Mouse (Mus musculus) intestine, embryonic 16.5 days (tissue): ENCODE data around the gene Pcp4. TPM values are rescaled to one million over a fixed set of nuclear protein-coding genes. Genes with fewer than 3 reads are reported as not detected.

Source experiments
- ATAC-seq: fragments of 200-750 bp; cut with Nextera tagmentation; 2 replicates; pipeline ENCODE4 v1.8.0; 2017; ENCODE audit warnings: moderate TSS enrichment, moderate library complexity
- H3K27ac ChIP-seq: fragments of 300-500 bp; sonication (generic); 2 replicates; pipeline ENCODE4 v1.5.1; 2014; ENCODE audit warnings: mild to moderate bottlenecking, low read length
- H3K27me3 ChIP-seq: fragments of 300-500 bp; sonication (generic); replicated peaks from 2 replicates; pipeline ENCODE4 v1.6.1; 2014; ENCODE audit warnings: low read length, control low read depth, mixed read lengths; ENCODE audit not compliant: control insufficient read depth, insufficient read depth
- H3K36me3 ChIP-seq: fragments of 300-500 bp; sonication (generic); 2 replicates; pipeline ENCODE4 v1.6.1; 2014; ENCODE audit warnings: low read length, control low read depth; ENCODE audit not compliant: control insufficient read depth, insufficient read depth
- H3K4me1 ChIP-seq: fragments of 300-500 bp; sonication (generic); 2 replicates; pipeline ENCODE4 v1.6.1; 2014; ENCODE audit warnings: low read length, control low read depth, mixed read lengths; ENCODE audit not compliant: control insufficient read depth, insufficient read depth
- H3K4me2 ChIP-seq: fragments of 300-500 bp; sonication (generic); 2 replicates; pipeline ENCODE4 v1.6.1; 2014; ENCODE audit warnings: low read depth, low read length, control low read depth
- H3K4me3 ChIP-seq: fragments of 300-500 bp; sonication (generic); 2 replicates; pipeline ENCODE4 v1.5.1; 2014; ENCODE audit warnings: mild to moderate bottlenecking, low read length
- H3K9ac ChIP-seq: fragments of 300-500 bp; sonication (generic); 2 replicates; pipeline ENCODE4 v1.6.1; 2014; ENCODE audit warnings: low read depth, low read length
- H3K9me3 ChIP-seq: fragments of 300-500 bp; sonication (generic); 2 replicates; pipeline ENCODE4 v1.6.1; 2016; ENCODE audit warnings: low read length, control low read depth; ENCODE audit not compliant: control insufficient read depth
- WGBS: fragments of 180-500 bp; shearing (Covaris S2); extraction: QIAGEN DNeasy Blood & Tissue Kit; methylation state at CpG from one replicate; pipeline ENCODE4 v1.1.7; 2014; 5-methylcytosine and 5-hydroxymethylcytosine counted together
- polyA plus RNA-seq: library from polyadenylated mRNA; unstranded; fragments of >200 nt; fragmentation: Nextera tagmentation; extraction: Ambion mirVana; gene quantifications from 2 replicates; pipeline ENCODE4 v1.2.1, GENCODE M21; 2015

The Pcp4 gene
- polyA plus RNA-seq, 1 experiment from 2014 or later, result 48.1 TPM

- Histone ChIP-seq H3K9ac (no peak overlapping the region), H3K27me3 (no peaks in the 10 kb centered on the region), H3K9me3 (no peaks in the 10 kb centered on the region), H3K36me3 (no peaks in the 10 kb centered on the region), H3K4me1 (no peaks in the 10 kb centered on the region), H3K27ac (no peak overlapping the region), H3K4me3 (no peak overlapping the region), H3K4me2 (no peak overlapping the region)
- WGBS, result 75% methylated on average over 2 of the region's 2 CpGs
- ATAC-seq, result no peak
These were observed 73.7 kb downstream of the Pcp4 start for GRCm38 (mm10) chr16:96541056-96541455.

DNA sequence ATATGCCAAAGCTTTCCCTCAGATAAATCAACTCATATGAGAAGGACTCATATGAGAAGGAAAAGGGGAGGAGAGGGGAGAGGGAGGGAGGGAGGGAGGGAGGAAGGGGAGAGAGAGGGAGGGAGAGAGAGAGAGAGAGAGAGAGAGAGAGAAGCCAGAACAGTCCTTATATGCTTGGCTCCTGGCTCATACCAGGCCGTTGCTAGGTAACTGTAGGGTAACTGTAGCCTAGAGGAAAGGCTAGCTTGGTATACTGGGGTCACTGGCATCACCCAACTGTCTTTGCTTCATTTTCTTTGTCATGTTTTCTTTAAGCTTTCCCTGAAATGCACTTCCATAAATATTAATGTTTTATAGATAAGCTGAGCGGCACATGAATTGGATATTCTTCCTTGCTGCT is 85.3 kb downstream of the Pcp4 start:
- Histone ChIP-seq H3K9ac (no peak overlapping the region), H3K4me1 (no peaks in the 10 kb centered on the region), H3K9me3 (no peaks in the 10 kb centered on the region), H3K4me2 (no peak overlapping the region), H3K36me3 (no peaks in the 10 kb centered on the region), H3K27ac (no peak overlapping the region), H3K4me3 (no peak overlapping the region), H3K27me3 (no peaks in the 10 kb centered on the region)
- ATAC-seq, result no peak
- WGBS, result 80% methylated on average over 2 of the region's 2 CpGs

- ATAC-seq, result no peak
- no peak overlapping the region for H3K4me3 ChIP-seq
- 78% methylated on average over 4 of the region's 4 CpGs for WGBS
- H3K36me3 ChIP-seq, result no peaks in the 10 kb centered on the region
- no peaks in the 10 kb centered on the region for H3K4me1 ChIP-seq
- no peak overlapping the region for H3K4me2 ChIP-seq
- no peak overlapping the region for H3K27ac ChIP-seq
- no peak overlapping the region for H3K9ac ChIP-seq
- H3K27me3 ChIP-seq, result no peaks in the 10 kb centered on the region
- H3K9me3 ChIP-seq, result no peaks in the 10 kb centered on the region
These were observed 88.0 kb downstream of the Pcp4 start for GRCm38 (mm10) chr16:96555412-96555811.

- H3K27ac ChIP-seq, result no peak overlapping the region
- H3K27me3 ChIP-seq, result no peaks in the 10 kb centered on the region
- ATAC-seq, result no peak
- no peaks in the 10 kb centered on the region for H3K36me3 ChIP-seq
- no peak overlapping the region for H3K9ac ChIP-seq
- no peaks in the 10 kb centered on the region for H3K9me3 ChIP-seq
- WGBS, result 71% methylated on average over 3 of the region's 3 CpGs
- no peak overlapping the region for H3K4me2 ChIP-seq
- no peak overlapping the region for H3K4me3 ChIP-seq
- H3K4me1 ChIP-seq, result no peaks in the 10 kb centered on the region
These were observed 89.2 kb downstream of the Pcp4 start for GRCm38 (mm10) chr16:96556621-96557020.

DNA sequence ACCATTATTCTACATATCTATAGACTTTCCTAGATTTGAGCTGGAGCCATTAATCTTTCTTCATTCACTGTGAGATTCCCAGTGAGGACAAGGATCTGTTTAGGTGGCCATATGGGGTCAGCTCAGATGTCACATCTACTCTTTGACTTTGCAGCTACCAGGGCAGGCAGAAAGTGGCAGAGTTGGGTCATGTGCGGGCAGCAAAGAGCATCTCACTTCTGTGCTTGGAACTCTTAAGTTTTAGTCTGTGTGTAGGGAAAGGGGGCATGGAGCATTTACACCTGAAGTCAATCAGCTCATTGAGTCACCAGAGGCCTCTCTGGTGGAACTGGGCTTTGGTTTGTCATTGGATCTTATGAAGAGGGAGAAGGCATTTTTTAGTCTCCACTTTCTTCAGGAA is 90.9 kb downstream of the Pcp4 start:
- Histone ChIP-seq H3K4me3 (no peak overlapping the region), H3K9ac (no peak overlapping the region), H3K27me3 (no peaks in the 10 kb centered on the region), H3K27ac (no peak overlapping the region), H3K4me2 (no peak overlapping the region), H3K9me3 (no peaks in the 10 kb centered on the region), H3K4me1 (no peaks in the 10 kb centered on the region), H3K36me3 (no peaks in the 10 kb centered on the region)
- WGBS, result 93% methylated on average over 1 of the region's 1 CpGs
- ATAC-seq, result no peak

DNA sequence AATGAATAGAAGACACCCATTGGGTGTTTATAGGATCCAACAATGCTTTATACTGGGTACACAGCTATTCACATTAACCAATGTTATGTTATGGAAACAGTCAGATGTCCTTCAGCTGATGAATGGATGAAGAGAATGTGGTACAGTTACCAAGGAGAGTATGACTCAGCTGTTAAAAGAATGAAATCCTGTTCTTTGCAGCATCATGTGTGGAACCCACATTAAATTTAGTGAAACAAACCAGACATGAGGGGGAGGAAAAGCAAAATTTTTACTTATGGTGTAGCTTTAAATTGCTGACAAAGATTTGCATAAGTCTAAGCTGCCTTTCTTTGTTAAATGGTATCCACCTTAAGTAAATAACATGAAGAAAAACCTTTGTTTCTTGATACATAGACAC is 92.4 kb downstream of the Pcp4 start:
- H3K9me3 ChIP-seq, result no peaks in the 10 kb centered on the region
- no peak overlapping the region for H3K9ac ChIP-seq
- no peak for ATAC-seq
- H3K4me3 ChIP-seq, result no peak overlapping the region
- H3K27me3 ChIP-seq, result no peaks in the 10 kb centered on the region
- H3K4me1 ChIP-seq, result no peaks in the 10 kb centered on the region
- H3K36me3 ChIP-seq, result no peaks in the 10 kb centered on the region
- no peak overlapping the region for H3K27ac ChIP-seq
- no peak overlapping the region for H3K4me2 ChIP-seq

- Histone ChIP-seq H3K4me3 (no peak overlapping the region), H3K27ac (no peak overlapping the region), H3K9ac (no peak overlapping the region), H3K9me3 (no peaks in the 10 kb centered on the region), H3K27me3 (no peaks in the 10 kb centered on the region), H3K4me1 (no peaks in the 10 kb centered on the region), H3K36me3 (no peaks in the 10 kb centered on the region), H3K4me2 (no peak overlapping the region)
- WGBS, result 53% methylated on average over 8 of the region's 8 CpGs
- ATAC-seq, result no peak
These were observed 96.2 kb downstream of the Pcp4 start for GRCm38 (mm10) chr16:96563350-96564257.

GRCm38 (mm10) chr16:96567428-96567827 is 100.0 kb downstream of the Pcp4 start:
- no peaks in the 10 kb centered on the region for H3K36me3 ChIP-seq
- no peak overlapping the region for H3K4me3 ChIP-seq
- no peak overlapping the region for H3K9ac ChIP-seq
- H3K4me1 ChIP-seq, result no peaks in the 10 kb centered on the region
- H3K9me3 ChIP-seq, result no peaks in the 10 kb centered on the region
- no peak overlapping the region for H3K4me2 ChIP-seq
- H3K27me3 ChIP-seq, result no peaks in the 10 kb centered on the region
- H3K27ac ChIP-seq, result no peak overlapping the region
- ATAC-seq, result no peak
- 60% methylated on average over 3 of the region's 3 CpGs for WGBS
